Mouse (Mus musculus) adrenal gland, adult 2 months (tissue): ENCODE results near the gene Pdk4. TPM values are rescaled to one million over a fixed set of nuclear protein-coding genes. Genes with fewer than 3 reads are reported as not detected.

Experiments used
- DNase-seq: peaks from one replicate; pipeline ENCODE4 v3.0.0; 2021
- long read RNA-seq: library from polyadenylated mRNA; stranded (forward); transcript quantifications from one replicate; pipeline ENCODE4 v2.0.0, GENCODE M21; 2021
- polyA plus RNA-seq: library from polyadenylated mRNA; depleted of rRNA; stranded (reverse); fragments of >200 nt; gene quantifications from 2 replicates; pipeline ENCODE4 v1.2.3, GENCODE M21; 2012; rRNA removed
- total RNA-seq, 2 experiments: library from RNA; stranded (reverse); gene quantifications; 2 replicates each; pipeline ENCODE4 v1.2.3; 2021

Gene Pdk4
- total RNA-seq (100 to 1,000 TPM; 281 to 437 TPM), polyA plus RNA-seq (147 and 215 TPM in 2 replicates)
- long read RNA-seq, transcript Pdk4-201 (11 exons, 3,484 nt): major isoform, 170 of 202 reads
- long read RNA-seq, transcript Pdk4-202 (2 exons, 412 nt): minor isoform, 6 of 202 reads
- long read RNA-seq, partial matches to known transcripts: 8 of 202 reads
- long read RNA-seq, other reads (novel, unspliced or antisense): 18 of 202 reads

- DNase-seq: peak; percentile 94
These were observed at the start of gene Pdk4 for GRCm38 (mm10) chr6:5495961-5496853. Gene Pdk4, minus strand, starts transcription at chr6:5496309.

GRCm38 (mm10) chr6:5537855-5538365 lies 41.8 kb upstream of the Pdk4 start:
- no peak for DNase-seq

GRCm38 (mm10) chr6:5535754-5536153 lies 39.6 kb upstream of the Pdk4 start:
- no peak for DNase-seq

GRCm38 (mm10) chr6:5517091-5517490 lies 21.0 kb upstream of the Pdk4 start:
- no peak for DNase-seq

- DNase-seq: peak; percentile 64
These were observed 13.6 kb upstream of the Pdk4 start for GRCm38 (mm10) chr6:5509757-5510156.

- peak; percentile 46 for DNase-seq
These were observed 13.2 kb upstream of the Pdk4 start for GRCm38 (mm10) chr6:5509303-5509702.

GRCm38 (mm10) chr6:5507821-5508220 lies 11.7 kb upstream of the Pdk4 start:
- DNase-seq: no peak

GRCm38 (mm10) chr6:5506271-5506670 lies 10.2 kb upstream of the Pdk4 start:
- no peak for DNase-seq

GRCm38 (mm10) chr6:5502810-5503209 lies 6.7 kb upstream of the Pdk4 start:
- no peak for DNase-seq

GRCm38 (mm10) chr6:5501551-5501950 lies 5.4 kb upstream of the Pdk4 start:
- DNase-seq: no peak

- DNase-seq: peak; percentile 36
These were observed 2.6 kb upstream of the Pdk4 start for GRCm38 (mm10) chr6:5498740-5499139.

GRCm38 (mm10) chr6:5496854-5497235 lies 736 bp upstream of the Pdk4 start:
- no peak for DNase-seq

- no peak for DNase-seq
These were observed 11.1 kb downstream of the Pdk4 start for GRCm38 (mm10) chr6:5485028-5485427.

GRCm38 (mm10) chr6:5482270-5482783 lies 13.8 kb downstream of the Pdk4 start:
- DNase-seq: no peak

- DNase-seq: no peak
These were observed 15.0 kb downstream of the Pdk4 start for GRCm38 (mm10) chr6:5481066-5481465.

GRCm38 (mm10) chr6:5474021-5474420 lies 22.1 kb downstream of the Pdk4 start:
- no peak for DNase-seq

- DNase-seq: no peak
These were observed 23.4 kb downstream of the Pdk4 start for GRCm38 (mm10) chr6:5472692-5473091.

GRCm38 (mm10) chr6:5470480-5471318 lies 25.4 kb downstream of the Pdk4 start:
- peak; percentile 17 for DNase-seq

- DNase-seq: no peak
These were observed 40.3 kb downstream of the Pdk4 start for GRCm38 (mm10) chr6:5455836-5456235.

GRCm38 (mm10) chr6:5449878-5450277 lies 46.2 kb downstream of the Pdk4 start:
- no peak for DNase-seq

- DNase-seq: no peak
These were observed 47.7 kb downstream of the Pdk4 start for GRCm38 (mm10) chr6:5448396-5448795.

GRCm38 (mm10) chr6:5447546-5447945 lies 48.6 kb downstream of the Pdk4 start:
- no peak for DNase-seq
